Mouse (Mus musculus): Measurements from ENCODE around the gene Tymp. TPM values are rescaled to one million over a fixed set of nuclear protein-coding genes. Genes with fewer than 3 reads are reported as not detected.

Gene Tymp
- polyA plus RNA-seq, 1 experiment from 2014 or later, result 3.6 TPM

GRCm38 (mm10) chr15:89341678-89342077 lies 35.2 kb downstream of the Tymp start:
- 43% methylated on average over 1 of the region's 1 CpGs for WGBS
- TF ChIP-seq CTCF (IDR thresholded peaks at IDR 0.05; ENCODE audit: low read depth), result no peak
- H3K27me3 ChIP-seq (replicated peaks; ENCODE audit: control insufficient read depth, insufficient read depth, low read length), result no peaks in the 10 kb centered on the region
- no peak overlapping the region for H3K27ac ChIP-seq (ENCODE audit: low read depth, low read length)
- H3K4me2 ChIP-seq (replicated peaks; ENCODE audit: low read depth), result no peak overlapping the region
- H3K9ac ChIP-seq (ENCODE audit: low read depth, low read length), result no peak overlapping the region
- H3K36me3 ChIP-seq (ENCODE audit: control insufficient read depth, insufficient read depth), result no peaks in the 10 kb centered on the region
- H3K4me1 ChIP-seq (replicated peaks; ENCODE audit: control insufficient read depth, insufficient read depth, low read length), result no peaks in the 10 kb centered on the region
- no peak overlapping the region for H3K4me3 ChIP-seq (ENCODE audit: low read depth, low read length)
- no peaks in the 10 kb centered on the region for H3K9me3 ChIP-seq (ENCODE audit: control insufficient read depth)
- no peak for ATAC-seq

- no peaks in the 10 kb centered on the region for H3K27me3 ChIP-seq (replicated peaks; ENCODE audit: control insufficient read depth, insufficient read depth, low read length)
- H3K4me2 ChIP-seq (replicated peaks; ENCODE audit: low read depth), result no peak overlapping the region
- no peak overlapping the region for H3K9ac ChIP-seq (ENCODE audit: low read depth, low read length)
- ATAC-seq, result no peak
- no peak overlapping the region for H3K27ac ChIP-seq (ENCODE audit: low read depth, low read length)
- 78% methylated on average over 3 of the region's 3 CpGs for WGBS
- no peak for TF ChIP-seq CTCF (IDR thresholded peaks at IDR 0.05; ENCODE audit: low read depth)
- H3K36me3 ChIP-seq (ENCODE audit: control insufficient read depth, insufficient read depth), result no peaks in the 10 kb centered on the region
- no peaks in the 10 kb centered on the region for H3K9me3 ChIP-seq (ENCODE audit: control insufficient read depth)
- no peak overlapping the region for H3K4me3 ChIP-seq (ENCODE audit: low read depth, low read length)
- no peaks in the 10 kb centered on the region for H3K4me1 ChIP-seq (replicated peaks; ENCODE audit: control insufficient read depth, insufficient read depth, low read length)
Observed at GRCm38 (mm10) chr15:89340136-89340535, 36.7 kb downstream of the Tymp start.

- WGBS, result 92% methylated on average over 2 of the region's 2 CpGs
- Histone ChIP-seq H3K4me2 (replicated peaks; ENCODE audit: low read depth) (no peak overlapping the region), H3K27me3 (replicated peaks; ENCODE audit: control insufficient read depth, insufficient read depth, low read length) (no peaks in the 10 kb centered on the region), H3K27ac (ENCODE audit: low read depth, low read length) (no peak overlapping the region), H3K9ac (ENCODE audit: low read depth, low read length) (no peak overlapping the region), H3K4me1 (replicated peaks; ENCODE audit: control insufficient read depth, insufficient read depth, low read length) (no peaks in the 10 kb centered on the region), H3K9me3 (ENCODE audit: control insufficient read depth) (no peaks in the 10 kb centered on the region), H3K36me3 (ENCODE audit: control insufficient read depth, insufficient read depth) (no peaks in the 10 kb centered on the region), H3K4me3 (ENCODE audit: low read depth, low read length) (no peak overlapping the region)
- TF ChIP-seq CTCF (IDR thresholded peaks at IDR 0.05; ENCODE audit: low read depth), result no peak
- no peak for ATAC-seq
Observed at GRCm38 (mm10) chr15:89339696-89340095, 37.1 kb downstream of the Tymp start.

- no peak overlapping the region for H3K27ac ChIP-seq (ENCODE audit: low read depth, low read length)
Observed at GRCm38 (mm10) chr15:89336422-89336821, 40.4 kb downstream of the Tymp start.

GRCm38 (mm10) chr15:89334774-89335537 lies 41.9 kb downstream of the Tymp start:
- H3K36me3 ChIP-seq (ENCODE audit: control insufficient read depth, insufficient read depth), result no peaks in the 10 kb centered on the region
- no peak for TF ChIP-seq CTCF (IDR thresholded peaks at IDR 0.05; ENCODE audit: low read depth)
- no peaks in the 10 kb centered on the region for H3K27me3 ChIP-seq (replicated peaks; ENCODE audit: control insufficient read depth, insufficient read depth, low read length)
- no peak overlapping the region for H3K4me2 ChIP-seq (replicated peaks; ENCODE audit: low read depth)
- WGBS, result 75% methylated on average over 17 of the region's 17 CpGs
- no peak overlapping the region for H3K9ac ChIP-seq (ENCODE audit: low read depth, low read length)
- no peaks in the 10 kb centered on the region for H3K9me3 ChIP-seq (ENCODE audit: control insufficient read depth)
- H3K4me1 ChIP-seq (replicated peaks; ENCODE audit: control insufficient read depth, insufficient read depth, low read length), result no peaks in the 10 kb centered on the region
- ATAC-seq, result no peak
- no peak overlapping the region for H3K4me3 ChIP-seq (ENCODE audit: low read depth, low read length)
- no peak overlapping the region for H3K27ac ChIP-seq (ENCODE audit: low read depth, low read length)

More at GRCm38 (mm10) chr15:89336422-89336821, 40.4 kb downstream of the Tymp start:
- Histone ChIP-seq H3K9me3 (ENCODE audit: control insufficient read depth) (no peaks in the 10 kb centered on the region), H3K9ac (ENCODE audit: low read depth, low read length) (no peak overlapping the region), H3K36me3 (ENCODE audit: control insufficient read depth, insufficient read depth) (no peaks in the 10 kb centered on the region), H3K4me3 (ENCODE audit: low read depth, low read length) (no peak overlapping the region), H3K27me3 (replicated peaks; ENCODE audit: control insufficient read depth, insufficient read depth, low read length) (no peaks in the 10 kb centered on the region), H3K4me2 (replicated peaks; ENCODE audit: low read depth) (no peak overlapping the region), H3K4me1 (replicated peaks; ENCODE audit: control insufficient read depth, insufficient read depth, low read length) (no peaks in the 10 kb centered on the region)
- ATAC-seq, result no peak
- no peak for TF ChIP-seq CTCF (IDR thresholded peaks at IDR 0.05; ENCODE audit: low read depth)
- WGBS, result 81% methylated on average over 14 of the region's 14 CpGs

- WGBS, result 86% methylated on average over 7 of the region's 7 CpGs
- H3K9me3 ChIP-seq (ENCODE audit: control insufficient read depth), result no peaks in the 10 kb centered on the region
- no peak for ATAC-seq
- no peak within 1 kb of the TSS for H3K4me2 ChIP-seq (replicated peaks; ENCODE audit: low read depth)
- no peak within 1 kb of the TSS for H3K4me3 ChIP-seq (ENCODE audit: low read depth, low read length)
- H3K27me3 ChIP-seq (replicated peaks; ENCODE audit: control insufficient read depth, insufficient read depth, low read length), result no peaks in the 10 kb centered on the region
- H3K9ac ChIP-seq (ENCODE audit: low read depth, low read length), result no peak within 1 kb of the TSS
- H3K27ac ChIP-seq (ENCODE audit: low read depth, low read length), result no peak within 1 kb of the TSS
- H3K4me1 ChIP-seq (replicated peaks; ENCODE audit: control insufficient read depth, insufficient read depth, low read length), result no peaks in the 10 kb centered on the region
- TF ChIP-seq CTCF (IDR thresholded peaks at IDR 0.05; ENCODE audit: low read depth), result no peak
- no peaks in the 10 kb centered on the region for H3K36me3 ChIP-seq (ENCODE audit: control insufficient read depth, insufficient read depth)
Observed at GRCm38 (mm10) chr15:89334271-89334670, 42.6 kb downstream of the Tymp start, which contains the start of gene Miox. Gene Miox, plus strand, starts transcription at chr15:89334398.
